Mouse (Mus musculus): ENCODE data around the gene Ak2.

Gene Ak2

GRCm38 (mm10) chr4:129047721-129048421 is 56.1 kb downstream of the Ak2 start:
- no peak for DNase-seq (ENCODE audit: low read depth, low spot score)

- DNase-seq (ENCODE audit: low read depth, low spot score): no peak
Measured at GRCm38 (mm10) chr4:129048501-129049305, 56.9 kb downstream of the Ak2 start.

- no peak for DNase-seq (ENCODE audit: low read depth, low spot score)
Measured at GRCm38 (mm10) chr4:129049306-129050011, 57.7 kb downstream of the Ak2 start.

- DNase-seq (ENCODE audit: low read depth, low spot score): no peak
Measured at GRCm38 (mm10) chr4:129050365-129050764, 58.6 kb downstream of the Ak2 start.

- no peak for DNase-seq (ENCODE audit: low read depth, low spot score)
Measured at GRCm38 (mm10) chr4:129050901-129051417, 59.2 kb downstream of the Ak2 start.

GRCm38 (mm10) chr4:129051461-129052183 is 59.9 kb downstream of the Ak2 start:
- DNase-seq (ENCODE audit: low read depth, low spot score): no peak

- no peak for DNase-seq (ENCODE audit: low read depth, low spot score)
Measured at GRCm38 (mm10) chr4:129054757-129055156, 63.0 kb downstream of the Ak2 start.

GRCm38 (mm10) chr4:129055562-129055961 is 63.8 kb downstream of the Ak2 start:
- DNase-seq (ENCODE audit: low read depth, low spot score): no peak

- DNase-seq (ENCODE audit: low read depth, low spot score): peak; percentile 88
Measured at GRCm38 (mm10) chr4:129057533-129058206, 65.9 kb downstream of the Ak2 start.

GRCm38 (mm10) chr4:129058207-129059092 is 66.7 kb downstream of the Ak2 start, which contains the start of gene Rnf19b:
Rnf19b (plus strand) TSS chr4:129058271.
- DNase-seq (ENCODE audit: low read depth, low spot score): no peak

GRCm38 (mm10) chr4:129059125-129059551 is 67.4 kb downstream of the Ak2 start:
- DNase-seq (ENCODE audit: low read depth, low spot score): no peak

- DNase-seq (ENCODE audit: low read depth, low spot score): no peak
Measured at GRCm38 (mm10) chr4:129059922-129060321, 68.2 kb downstream of the Ak2 start.
